Mouse (Mus musculus): ENCODE data around the gene Pde3a. TPM values are rescaled to one million over a fixed set of nuclear protein-coding genes. Genes with fewer than 3 reads are reported as not detected.

The Pde3a gene
- polyA plus RNA-seq, 2 experiments: 0.45 to 0.86 TPM

GRCm38 (mm10) chr6:141293460-141293853, 44.4 kb downstream of the Pde3a start:
- 52% methylated on average over 2 of the region's 2 CpGs for WGBS (ENCODE audit: insufficient replicate concordance)
- Histone ChIP-seq H3K4me3 (ENCODE audit: insufficient read depth in 1 of 2, low read depth in 2 of 2, low read length in 2 of 2) (no peak overlapping the region), H3K4me1 (replicated peaks; ENCODE audit: control insufficient read depth in 2 of 2, insufficient read depth in 2 of 2, low read length in 1 of 2) (no peaks in the 10 kb centered on the region), H3K27ac (no peak overlapping the region), H3K4me2 (ENCODE audit: low read depth) (no peak overlapping the region), H3K36me3 (replicated peaks; ENCODE audit: control insufficient read depth, insufficient read depth, low read depth) (no peaks in the 10 kb centered on the region), H3K9ac (replicated peaks) (no peak overlapping the region), H3K9me3 (ENCODE audit: control insufficient read depth, low read length) (no peaks in the 10 kb centered on the region), H3K27me3 (ENCODE audit: control insufficient read depth, insufficient read depth, low read length) (no peaks in the 10 kb centered on the region)
- no peak for ATAC-seq (ENCODE audit: insufficient read depth)
- TF ChIP-seq EP300 (IDR thresholded peaks at IDR 0.05; ENCODE audit: low read depth): no peak
- TF ChIP-seq CTCF (IDR thresholded peaks at IDR 0.05; ENCODE audit: low read depth): no peak
- no peak for DNase-seq (ENCODE audit: low read depth in 3 of 3, low spot score in 3 of 3)

GRCm38 (mm10) chr6:141295264-141295663, 46.2 kb downstream of the Pde3a start:
- no peaks in the 10 kb centered on the region for H3K4me1 ChIP-seq (replicated peaks; ENCODE audit: control insufficient read depth in 2 of 2, insufficient read depth in 2 of 2, low read length in 1 of 2)
- H3K36me3 ChIP-seq (replicated peaks; ENCODE audit: control insufficient read depth, insufficient read depth, low read depth): no peaks in the 10 kb centered on the region
- 6% methylated on average over 3 of the region's 3 CpGs for WGBS (ENCODE audit: insufficient replicate concordance)
- no peaks in the 10 kb centered on the region for H3K9me3 ChIP-seq (ENCODE audit: control insufficient read depth, low read length)
- no peak overlapping the region for H3K27ac ChIP-seq
- H3K4me2 ChIP-seq (ENCODE audit: low read depth): no peak overlapping the region
- no peaks in the 10 kb centered on the region for H3K27me3 ChIP-seq (ENCODE audit: control insufficient read depth, insufficient read depth, low read length)
- H3K9ac ChIP-seq (replicated peaks): no peak overlapping the region
- no peak overlapping the region for H3K4me3 ChIP-seq (ENCODE audit: insufficient read depth in 1 of 2, low read depth in 2 of 2, low read length in 2 of 2)
- ATAC-seq (ENCODE audit: insufficient read depth) (no peak), DNase-seq (ENCODE audit: low read depth in 3 of 3, low spot score in 3 of 3) (no peak)
- no peak for TF ChIP-seq EP300 (IDR thresholded peaks at IDR 0.05; ENCODE audit: low read depth)
- TF ChIP-seq CTCF (IDR thresholded peaks at IDR 0.05; ENCODE audit: low read depth): no peak

- H3K4me1 ChIP-seq (replicated peaks; ENCODE audit: control insufficient read depth in 2 of 2, insufficient read depth in 2 of 2, low read length in 1 of 2): no peaks in the 10 kb centered on the region
- no peak overlapping the region for H3K4me3 ChIP-seq (ENCODE audit: insufficient read depth in 1 of 2, low read depth in 2 of 2, low read length in 2 of 2)
- H3K9ac ChIP-seq (replicated peaks): no peak overlapping the region
- H3K9me3 ChIP-seq (ENCODE audit: control insufficient read depth, low read length): no peaks in the 10 kb centered on the region
- no peaks in the 10 kb centered on the region for H3K36me3 ChIP-seq (replicated peaks; ENCODE audit: control insufficient read depth, insufficient read depth, low read depth)
- no peak overlapping the region for H3K4me2 ChIP-seq (ENCODE audit: low read depth)
- TF ChIP-seq EP300 (IDR thresholded peaks at IDR 0.05; ENCODE audit: low read depth): no peak
- ATAC-seq (ENCODE audit: insufficient read depth): no peak
- no peak for DNase-seq (ENCODE audit: low read depth in 3 of 3, low spot score in 3 of 3)
- no peak overlapping the region for H3K27ac ChIP-seq
- 68% methylated on average over 14 of the region's 14 CpGs for WGBS (ENCODE audit: insufficient replicate concordance)
- no peaks in the 10 kb centered on the region for H3K27me3 ChIP-seq (ENCODE audit: control insufficient read depth, insufficient read depth, low read length)
Observed at GRCm38 (mm10) chr6:141301750-141302748, 53.0 kb downstream of the Pde3a start.

GRCm38 (mm10) chr6:141302842-141303241, 53.8 kb downstream of the Pde3a start:
- no peak for ATAC-seq (ENCODE audit: insufficient read depth)
- no peaks in the 10 kb centered on the region for H3K4me1 ChIP-seq (replicated peaks; ENCODE audit: control insufficient read depth in 2 of 2, insufficient read depth in 2 of 2, low read length in 1 of 2)
- DNase-seq (ENCODE audit: low read depth in 3 of 3, low spot score in 3 of 3): no peak
- no peak overlapping the region for H3K4me2 ChIP-seq (ENCODE audit: low read depth)
- H3K27me3 ChIP-seq (ENCODE audit: control insufficient read depth, insufficient read depth, low read length): no peaks in the 10 kb centered on the region
- H3K36me3 ChIP-seq (replicated peaks; ENCODE audit: control insufficient read depth, insufficient read depth, low read depth): no peaks in the 10 kb centered on the region
- no peak overlapping the region for H3K27ac ChIP-seq
- no peak overlapping the region for H3K4me3 ChIP-seq (ENCODE audit: insufficient read depth in 1 of 2, low read depth in 2 of 2, low read length in 2 of 2)
- WGBS (ENCODE audit: insufficient replicate concordance): 64% methylated on average over 4 of the region's 4 CpGs
- H3K9ac ChIP-seq (replicated peaks): no peak overlapping the region
- H3K9me3 ChIP-seq (ENCODE audit: control insufficient read depth, low read length): no peaks in the 10 kb centered on the region
- no peak for TF ChIP-seq EP300 (IDR thresholded peaks at IDR 0.05; ENCODE audit: low read depth)
- TF ChIP-seq CTCF (IDR thresholded peaks at IDR 0.05; ENCODE audit: low read depth): no peak

- no peak for DNase-seq (ENCODE audit: low read depth in 3 of 3, low spot score in 3 of 3)
- Histone ChIP-seq H3K4me3 (ENCODE audit: insufficient read depth in 1 of 2, low read depth in 2 of 2, low read length in 2 of 2) (no peak overlapping the region), H3K4me1 (replicated peaks; ENCODE audit: control insufficient read depth in 2 of 2, insufficient read depth in 2 of 2, low read length in 1 of 2) (no peaks in the 10 kb centered on the region), H3K4me2 (ENCODE audit: low read depth) (no peak overlapping the region), H3K27me3 (ENCODE audit: control insufficient read depth, insufficient read depth, low read length) (no peaks in the 10 kb centered on the region), H3K36me3 (replicated peaks; ENCODE audit: control insufficient read depth, insufficient read depth, low read depth) (no peaks in the 10 kb centered on the region), H3K27ac (no peak overlapping the region), H3K9me3 (ENCODE audit: control insufficient read depth, low read length) (no peaks in the 10 kb centered on the region), H3K9ac (replicated peaks) (no peak overlapping the region)
- WGBS (ENCODE audit: insufficient replicate concordance): 53% methylated on average over 1 of the region's 1 CpGs
- TF ChIP-seq EP300 (IDR thresholded peaks at IDR 0.05; ENCODE audit: low read depth) (no peak), CTCF (IDR thresholded peaks at IDR 0.05; ENCODE audit: low read depth) (no peak)
- no peak for ATAC-seq (ENCODE audit: insufficient read depth)
Observed at GRCm38 (mm10) chr6:141307326-141307725, 58.3 kb downstream of the Pde3a start.

All from liver, embryonic 14.5 days (tissue).